Mouse (Mus musculus) thymus, adult 18-20 months (tissue): Measurements from ENCODE around the gene Tgm2.

Experiments
- DNase-seq, 2 experiments: peaks; one replicate each; pipeline ENCODE4 v3.0.0; 2022; ENCODE audit warnings: mixed read lengths in 2 of 2

The Tgm2 gene

DNA sequence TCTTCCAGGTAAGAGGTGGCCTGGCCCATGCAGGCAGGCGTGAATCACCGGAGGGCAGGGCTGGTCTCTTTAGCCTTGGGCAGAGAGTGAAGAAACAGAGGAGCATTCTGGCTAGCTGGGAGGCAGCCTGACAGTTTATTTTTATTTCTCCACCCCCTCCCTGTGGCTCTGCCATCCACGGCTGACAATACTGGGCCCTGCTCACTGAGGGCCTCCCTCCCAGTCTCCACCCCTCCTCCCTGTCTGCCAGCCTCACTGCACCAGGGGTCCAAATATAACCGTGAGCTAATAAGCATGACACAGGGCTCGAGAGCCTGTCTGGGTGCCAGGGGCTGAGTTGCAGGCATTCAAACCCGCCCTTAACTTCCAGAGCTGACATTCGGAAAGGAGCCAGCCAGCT, 6.6 kb downstream of the Tgm2 start:
- no peak for DNase-seq

DNA sequence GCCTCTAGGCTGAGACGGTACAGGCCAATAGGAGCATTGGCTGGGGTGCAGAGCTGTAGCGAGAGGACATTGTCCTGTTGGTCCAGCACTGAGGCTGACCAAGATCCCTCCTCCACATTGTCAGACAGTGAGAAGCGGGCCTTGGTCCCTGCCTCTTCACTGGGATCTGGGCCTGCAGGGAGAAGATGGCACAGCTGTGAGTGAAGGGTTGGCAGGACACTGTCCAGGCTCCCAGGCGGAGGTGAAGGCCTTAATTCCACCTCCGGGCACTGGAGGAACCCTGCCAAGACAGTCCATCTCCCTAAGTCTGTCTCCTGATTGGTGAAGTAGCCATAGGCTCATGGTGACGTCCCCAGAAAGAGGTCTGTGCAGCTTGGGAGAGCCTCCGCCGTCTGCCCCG, 7.5 kb downstream of the Tgm2 start:
- DNase-seq, result no peak

DNA sequence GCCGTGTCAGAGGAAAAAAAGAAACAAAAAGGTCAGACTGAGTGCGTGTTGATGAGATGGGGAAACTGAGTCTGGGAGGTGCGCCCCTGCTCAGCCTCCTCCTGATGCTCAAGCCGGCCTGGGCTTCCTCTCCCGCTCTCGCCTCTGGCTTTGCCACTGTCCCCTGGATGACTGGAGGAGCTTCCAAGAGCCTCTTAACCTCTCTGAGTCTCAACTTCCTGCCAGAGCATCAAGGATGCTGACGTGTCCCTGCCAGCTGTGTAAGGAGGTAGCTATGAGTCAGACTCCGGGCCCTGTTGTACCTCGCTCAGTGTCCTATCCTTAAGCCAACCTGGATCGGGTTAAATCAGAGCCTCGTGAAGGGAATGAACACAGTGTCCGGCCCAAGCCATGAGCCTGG, 8.5 kb downstream of the Tgm2 start:
- DNase-seq, result no peak

DNA sequence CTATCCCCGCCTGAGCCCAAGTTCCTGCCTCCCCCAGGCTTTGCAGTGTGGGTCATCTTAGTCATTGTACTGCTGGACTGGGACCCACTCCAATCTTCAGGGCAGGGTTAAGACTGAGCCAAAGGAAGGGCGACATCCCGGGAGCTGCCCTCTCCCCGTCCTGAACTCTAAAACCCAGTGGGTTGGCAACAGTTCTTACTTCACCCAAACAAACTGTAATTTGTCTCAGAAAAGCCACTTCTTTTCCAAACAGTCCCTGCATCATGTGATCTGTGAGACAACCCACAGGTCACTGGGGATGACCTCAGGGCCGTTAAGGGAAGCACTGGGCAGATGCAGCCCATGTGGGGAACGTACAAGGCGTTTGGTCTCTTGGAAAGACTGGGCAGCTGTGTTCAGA, 10.0 kb downstream of the Tgm2 start:
- DNase-seq, result no peak

DNA sequence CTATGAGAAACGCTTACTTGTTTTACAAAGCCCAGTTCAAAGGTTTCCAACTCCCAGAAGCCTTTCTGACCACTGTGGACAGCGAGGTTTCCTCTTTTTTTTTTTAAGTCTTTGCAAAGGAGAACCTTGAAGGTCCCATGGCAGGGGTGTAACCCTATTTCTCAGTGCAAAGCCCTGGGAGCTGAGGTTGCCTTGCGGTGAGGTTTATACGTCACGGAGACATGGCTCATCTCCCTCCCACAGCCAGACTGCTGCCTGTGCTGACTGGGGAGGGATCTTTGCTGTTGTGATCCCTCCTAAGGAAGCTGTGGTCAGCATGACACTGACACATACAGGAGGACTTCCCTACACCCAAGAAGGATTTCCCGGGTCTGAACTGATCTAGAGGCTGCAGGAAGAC, 13.2 kb downstream of the Tgm2 start:
- DNase-seq, result no peak

DNA sequence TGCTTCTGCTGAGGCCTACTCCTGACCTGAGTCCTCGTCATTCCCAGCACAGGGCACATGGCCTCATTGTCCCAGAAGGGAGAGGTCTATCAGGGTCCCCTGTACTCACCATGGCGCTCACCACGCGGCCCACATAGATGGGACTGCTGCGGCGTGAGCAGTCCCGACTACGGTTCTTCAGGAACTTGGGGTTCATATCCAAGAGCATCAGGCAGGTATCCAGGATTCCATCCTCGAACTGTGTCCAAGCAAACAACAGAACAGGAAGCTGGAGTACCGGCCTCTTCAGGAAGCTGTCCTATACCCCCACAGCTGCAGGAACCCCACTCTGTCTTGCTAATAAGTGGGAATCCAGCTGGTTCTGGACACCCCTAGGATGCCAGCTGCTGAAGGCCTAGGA, 13.9 kb downstream of the Tgm2 start:
- DNase-seq, result no peak

DNA sequence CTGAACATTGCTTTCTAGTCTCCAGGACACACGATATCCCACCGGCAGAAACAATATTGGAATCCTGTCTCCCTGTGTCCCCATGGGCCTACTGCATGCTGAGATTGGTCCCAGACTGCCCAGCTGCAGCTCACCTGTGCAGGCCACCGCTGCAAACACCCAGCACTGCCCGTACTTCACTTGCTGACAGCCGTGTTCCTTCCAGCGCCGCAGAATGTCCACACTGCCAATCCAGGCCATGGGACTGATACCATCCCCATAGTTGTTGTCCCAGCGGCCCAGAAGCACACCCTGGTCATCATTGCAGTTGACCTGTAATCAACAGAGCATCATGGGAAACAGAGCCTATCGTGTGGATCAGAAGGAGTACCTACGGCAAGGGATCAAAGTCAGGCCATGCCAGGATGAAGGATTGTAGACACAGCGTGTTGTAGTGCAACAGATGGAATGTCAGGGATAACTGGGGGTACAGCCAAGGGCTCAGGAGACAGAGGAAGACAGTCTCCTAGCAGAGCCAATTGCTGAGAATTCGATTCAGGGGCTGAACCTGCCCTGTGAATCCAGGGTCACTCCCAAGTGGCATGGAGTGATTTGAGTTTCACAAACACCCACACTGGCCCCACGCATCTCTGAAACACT, 14.9 kb downstream of the Tgm2 start:
- DNase-seq, result no peak

DNA sequence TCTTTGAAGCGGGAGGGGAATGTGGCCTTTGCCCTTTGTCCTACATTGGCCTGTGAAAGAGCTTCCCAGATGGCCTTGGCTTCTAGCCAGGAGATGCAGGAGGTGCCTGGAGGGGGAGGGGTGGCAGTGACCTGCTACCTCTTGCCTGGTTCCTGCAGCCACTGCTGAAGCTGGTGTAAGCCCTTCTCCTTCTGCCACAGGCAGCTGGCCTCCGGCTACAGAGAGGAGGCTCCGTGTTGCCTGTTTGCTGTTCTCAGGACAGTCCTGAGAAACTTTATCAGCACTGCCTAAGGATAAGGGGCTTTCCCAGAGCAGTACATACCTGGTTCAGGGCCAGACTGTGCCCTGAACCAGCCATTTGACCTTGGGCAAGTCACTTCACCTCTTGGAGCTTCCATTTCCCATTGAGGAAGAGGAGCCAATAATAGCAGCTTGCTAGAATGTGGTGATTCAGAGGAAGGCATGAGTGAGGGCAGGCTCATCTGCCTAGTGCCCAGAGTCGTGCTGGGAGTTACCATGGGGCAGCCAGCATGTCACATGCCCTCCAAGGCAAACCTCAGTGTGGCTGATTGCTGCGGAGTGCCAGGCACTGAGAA, 15.7 kb downstream of the Tgm2 start:
- DNase-seq, result no peak

DNA sequence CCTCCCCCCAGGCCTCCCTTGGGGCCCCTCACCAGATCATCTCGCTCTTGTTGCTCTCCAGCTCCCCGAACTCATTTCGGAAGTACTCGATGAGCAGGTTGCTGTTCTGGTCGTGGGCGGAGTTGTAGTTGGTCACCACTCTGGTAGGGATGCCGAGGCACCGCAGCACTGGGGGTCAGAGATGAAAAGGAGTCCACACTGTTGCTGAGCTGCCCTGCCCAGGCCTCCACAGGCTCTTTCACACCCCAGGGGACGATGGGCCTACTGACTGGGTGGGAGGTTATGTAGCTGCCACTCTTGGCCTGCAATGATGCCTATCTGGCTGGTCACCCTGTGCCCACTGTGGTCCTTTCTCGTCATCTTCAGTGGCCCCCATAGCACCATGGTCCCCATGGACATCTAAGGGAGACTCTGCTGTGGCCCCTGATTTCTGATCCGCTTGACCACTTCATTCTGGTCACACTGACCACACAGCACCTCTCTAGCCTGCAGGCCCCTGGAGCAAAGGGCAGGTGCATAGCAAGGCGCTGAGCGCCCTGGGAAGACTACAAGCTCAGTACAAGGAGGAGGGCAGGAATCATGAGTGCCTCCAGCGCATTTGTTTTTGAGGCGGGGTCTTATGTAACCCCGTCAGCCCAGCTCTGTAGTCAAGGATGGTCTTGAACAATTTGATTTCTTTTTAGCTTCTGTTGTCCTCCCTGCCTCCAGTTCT, 16.8 kb downstream of the Tgm2 start:
- no peak for DNase-seq

DNA sequence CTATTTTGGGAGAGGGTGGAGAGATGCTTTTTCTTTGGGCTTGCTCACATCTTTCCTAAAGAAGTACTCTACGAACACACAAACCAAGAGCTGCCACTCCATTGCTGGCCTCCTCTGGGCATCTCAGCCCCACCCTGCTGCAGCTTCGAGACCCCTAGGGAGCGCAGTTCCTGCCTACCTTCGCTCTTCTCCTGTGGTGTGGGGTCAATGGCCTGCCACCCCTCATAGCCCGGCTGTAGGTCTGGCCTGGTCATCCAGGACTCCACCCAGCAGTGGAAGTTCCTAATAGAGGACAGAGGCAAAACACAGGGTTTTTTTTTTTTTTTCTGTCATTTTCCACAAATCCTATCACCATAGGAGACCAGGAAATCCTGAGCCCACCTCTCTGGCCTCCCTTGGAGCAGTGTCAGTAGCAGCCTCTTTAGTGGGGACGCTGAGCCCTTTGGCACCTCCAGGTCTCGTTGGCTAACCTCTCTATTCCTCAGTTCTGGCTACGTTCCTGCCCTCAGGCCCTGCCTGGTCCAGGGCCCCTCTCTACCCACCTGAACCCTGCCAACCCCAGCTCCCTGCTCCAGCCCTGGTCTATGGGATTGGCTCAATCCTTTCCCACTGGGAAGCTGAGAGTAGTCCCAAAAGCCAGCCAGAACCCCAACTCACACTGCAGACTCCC, 17.6 kb downstream of the Tgm2 start:
- no peak for DNase-seq

DNA sequence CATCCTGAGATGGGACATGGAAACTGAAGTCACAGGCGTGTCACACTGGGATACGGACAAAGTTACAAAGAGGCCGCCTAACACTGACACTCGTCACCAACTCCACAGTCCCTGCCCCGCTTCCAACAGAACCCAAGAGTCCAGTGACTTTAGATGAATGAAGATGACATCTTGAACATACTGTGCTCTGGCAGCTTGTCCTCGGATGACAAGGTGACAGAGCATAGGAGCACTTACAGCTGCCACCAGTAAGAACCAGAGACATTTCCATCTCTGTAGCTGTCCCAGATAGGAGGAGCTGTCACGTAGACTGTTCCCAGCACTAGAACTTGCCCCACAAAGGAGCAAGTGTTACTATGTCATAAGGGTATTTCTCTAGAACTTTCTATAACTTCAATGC, 18.4 kb downstream of the Tgm2 start:
- DNase-seq, result no peak

DNA sequence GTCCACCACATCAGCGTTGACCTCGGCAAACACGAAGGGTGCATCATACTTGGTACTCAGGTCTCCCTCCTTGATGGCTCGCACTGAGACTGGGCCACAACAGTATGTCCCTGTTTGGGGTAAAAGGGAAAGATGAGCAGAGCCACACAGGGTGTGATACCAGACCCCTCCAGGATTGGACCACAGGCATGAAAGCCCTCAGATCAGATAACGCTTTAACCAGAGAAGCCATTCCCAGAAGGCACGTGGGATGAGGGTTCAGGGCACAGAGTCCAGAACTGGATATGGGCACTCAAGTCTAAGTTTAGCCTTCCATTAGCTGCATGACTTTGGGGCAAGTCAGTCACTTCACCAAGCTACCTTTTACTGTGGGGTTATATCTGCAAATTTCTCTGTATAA, 19.0 kb downstream of the Tgm2 start:
- DNase-seq, result no peak

DNA sequence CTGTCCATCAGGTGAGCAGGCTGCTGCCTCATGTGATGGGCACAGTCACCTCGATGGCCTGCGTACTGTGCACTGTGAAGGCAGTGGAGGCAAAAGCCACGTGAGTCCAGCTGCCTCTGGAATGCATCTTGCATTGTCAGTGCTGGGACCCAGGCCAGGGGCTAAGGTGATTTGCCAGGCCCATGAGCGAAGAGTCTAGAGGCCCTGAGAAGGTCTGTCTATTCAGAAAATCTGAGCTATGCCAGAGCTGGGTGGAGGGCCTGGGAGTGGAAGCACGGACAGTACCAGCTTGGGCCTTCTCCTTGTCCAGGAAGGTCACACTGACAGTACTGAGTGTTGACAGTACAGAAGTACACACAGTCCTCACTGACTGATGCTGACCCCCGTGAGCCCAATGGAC, 23.4 kb downstream of the Tgm2 start:
- no peak for DNase-seq

DNA sequence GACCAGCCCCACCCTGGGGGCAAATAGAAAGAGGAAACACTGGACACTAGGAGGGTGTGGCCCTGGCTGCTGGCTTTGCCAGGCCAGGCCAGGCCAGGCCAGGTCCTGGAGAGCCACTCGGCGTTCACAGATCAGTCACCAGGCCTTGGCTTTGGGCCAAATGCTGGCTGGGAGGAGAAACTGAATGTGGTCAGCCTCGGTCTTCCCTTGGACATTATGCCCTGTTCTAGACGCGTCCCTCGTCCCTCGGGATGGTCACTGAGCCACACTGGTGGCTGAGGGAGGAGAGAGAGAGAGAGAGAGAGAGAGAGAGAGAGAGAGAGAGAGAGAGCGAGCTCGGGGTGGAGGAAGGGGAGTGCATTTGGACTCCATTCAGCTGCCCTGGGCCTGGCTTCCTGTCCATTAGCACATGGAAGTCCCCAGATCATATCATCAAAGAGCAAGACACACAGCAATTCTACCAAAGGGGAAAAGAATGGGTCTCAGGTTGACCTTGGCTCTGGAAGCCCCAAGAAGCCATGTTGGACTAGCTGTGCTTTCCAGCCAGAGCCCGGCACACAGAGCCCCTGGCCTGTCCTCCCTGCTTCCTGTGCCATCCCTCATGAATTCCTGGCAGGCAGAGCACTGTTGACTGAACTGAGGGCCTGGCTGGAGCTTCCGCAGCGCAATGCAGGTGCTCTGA, 24.4 kb downstream of the Tgm2 start:
- DNase-seq, result no peak

DNA sequence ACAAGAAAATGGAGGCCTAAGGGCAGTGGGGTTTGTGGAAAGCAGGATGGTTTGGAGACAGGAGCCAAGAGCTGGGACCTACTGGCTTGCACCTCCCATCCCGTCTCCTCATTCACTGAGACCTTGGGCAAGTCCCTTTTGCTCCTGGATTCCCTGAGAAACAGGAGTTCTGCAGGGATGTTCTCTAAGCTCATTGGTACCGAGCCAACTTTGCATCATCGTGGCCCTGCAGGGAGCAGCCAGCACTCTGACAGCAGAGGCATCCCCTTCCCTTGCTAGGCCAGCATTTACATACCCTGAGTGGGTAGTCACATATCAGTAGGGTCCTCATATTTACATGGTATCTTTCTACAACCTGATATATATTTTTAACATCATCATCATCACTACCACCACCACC, 25.4 kb downstream of the Tgm2 start:
- DNase-seq, result no peak

DNA sequence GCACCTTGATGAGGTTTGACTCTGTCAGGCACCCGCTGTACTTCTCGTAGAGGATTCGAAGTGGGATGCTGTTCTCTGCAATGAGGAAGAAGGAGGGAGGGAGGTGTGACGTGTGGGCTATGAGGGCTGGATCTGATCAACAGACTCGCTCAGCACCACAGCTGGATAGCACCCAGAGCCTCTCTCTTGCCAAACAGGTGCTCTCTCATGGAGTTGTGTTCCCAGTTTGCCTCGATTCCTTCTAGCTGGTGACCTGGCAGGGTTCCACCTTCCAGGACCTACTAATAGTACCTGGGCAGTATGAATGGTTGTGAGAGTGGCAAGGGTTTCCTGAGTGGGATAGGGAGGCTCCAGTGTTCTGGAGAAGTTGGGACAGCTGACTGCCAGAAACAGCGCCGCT, 26.0 kb downstream of the Tgm2 start:
- no peak for DNase-seq

DNA sequence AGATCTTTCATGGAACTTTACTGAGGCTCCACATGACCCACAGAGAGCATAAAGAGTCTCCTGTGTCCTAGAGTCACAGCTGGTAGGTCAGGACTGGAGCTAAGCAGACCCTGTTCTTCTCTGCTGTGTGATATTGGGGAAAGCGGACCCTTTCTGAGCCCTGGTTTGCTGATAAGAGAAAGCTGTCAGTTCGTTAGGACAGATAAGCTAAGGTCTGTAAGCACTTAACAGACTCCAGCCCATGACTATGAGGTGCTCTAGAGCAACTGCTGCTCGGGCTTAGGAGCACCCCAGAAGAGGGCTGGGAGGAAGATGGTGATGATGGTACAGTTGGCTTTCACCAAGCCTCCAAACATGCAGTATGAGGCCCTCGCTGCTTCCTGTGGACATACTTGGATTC, 27.1 kb downstream of the Tgm2 start:
- no peak for DNase-seq

DNA sequence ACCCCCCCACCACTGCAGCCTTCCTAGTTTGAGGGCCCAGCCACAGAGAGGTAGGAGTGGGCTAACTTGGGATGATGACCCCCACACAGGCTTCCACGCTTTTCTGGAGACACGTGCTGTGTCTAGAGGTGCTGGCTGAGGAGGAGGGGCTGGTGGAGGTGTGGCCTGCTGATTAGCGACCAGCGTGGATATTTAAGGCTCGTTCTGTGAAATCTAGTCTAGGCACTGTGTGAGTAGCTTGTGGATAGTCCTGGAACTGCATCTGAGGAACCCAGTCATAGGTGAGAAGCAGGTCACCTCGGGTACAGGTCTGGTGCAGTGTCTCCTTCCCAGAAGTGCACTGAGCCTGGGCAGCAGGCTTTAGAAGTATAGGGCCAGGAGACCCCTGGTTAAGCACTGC, 29.6 kb downstream of the Tgm2 start:
- DNase-seq, result no peak

DNA sequence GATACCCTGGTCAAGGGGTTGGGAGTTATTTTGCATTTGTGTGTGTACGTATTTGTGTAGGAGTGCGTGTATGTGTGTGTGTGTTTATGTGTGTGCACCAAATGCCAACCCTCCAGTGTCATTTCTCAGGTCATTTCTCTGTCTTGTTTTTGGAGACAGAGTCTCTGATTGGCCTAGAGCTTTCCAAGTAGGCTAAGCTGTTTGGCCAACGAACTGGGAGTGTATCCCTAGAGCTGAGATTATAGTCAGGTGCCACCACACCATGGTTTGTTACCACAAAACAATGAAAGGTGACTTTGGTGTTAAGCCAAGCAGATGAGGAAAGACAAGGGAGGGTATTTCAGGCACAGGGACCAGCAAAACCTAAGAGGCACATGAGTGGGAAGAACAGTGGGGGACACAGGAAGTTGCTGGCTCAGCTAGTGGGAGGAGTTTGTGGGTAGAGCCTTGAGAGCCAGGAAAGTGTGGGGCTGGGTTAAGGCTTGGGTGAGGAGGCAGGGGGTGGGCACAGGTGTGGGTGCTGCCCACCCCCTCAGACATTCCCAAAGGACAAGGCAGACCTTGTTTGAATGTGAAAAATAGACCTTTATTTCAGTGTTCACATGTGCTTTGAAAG, 30.3 kb downstream of the Tgm2 start:
- no peak for DNase-seq

DNA sequence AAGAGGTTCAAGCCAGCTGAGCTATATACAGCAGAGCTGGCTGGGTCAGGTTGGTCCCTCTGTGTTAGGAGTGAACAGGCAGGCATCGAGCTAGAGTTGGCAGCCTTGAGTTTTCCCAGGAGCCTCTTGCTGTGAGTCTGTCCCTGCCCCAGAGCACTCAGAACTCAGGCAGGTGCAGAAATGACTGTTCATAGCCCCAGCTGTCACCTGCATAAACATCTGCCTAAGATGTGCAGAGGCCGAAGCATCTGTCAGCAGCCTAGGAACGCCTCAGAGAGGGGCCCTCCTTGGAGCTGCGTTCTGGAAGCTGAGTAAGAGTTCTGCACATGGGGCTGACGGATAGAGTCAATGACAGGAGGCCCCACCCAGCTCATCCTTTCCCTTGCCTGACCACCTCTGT, 31.3 kb downstream of the Tgm2 start:
- DNase-seq, result no peak

DNA sequence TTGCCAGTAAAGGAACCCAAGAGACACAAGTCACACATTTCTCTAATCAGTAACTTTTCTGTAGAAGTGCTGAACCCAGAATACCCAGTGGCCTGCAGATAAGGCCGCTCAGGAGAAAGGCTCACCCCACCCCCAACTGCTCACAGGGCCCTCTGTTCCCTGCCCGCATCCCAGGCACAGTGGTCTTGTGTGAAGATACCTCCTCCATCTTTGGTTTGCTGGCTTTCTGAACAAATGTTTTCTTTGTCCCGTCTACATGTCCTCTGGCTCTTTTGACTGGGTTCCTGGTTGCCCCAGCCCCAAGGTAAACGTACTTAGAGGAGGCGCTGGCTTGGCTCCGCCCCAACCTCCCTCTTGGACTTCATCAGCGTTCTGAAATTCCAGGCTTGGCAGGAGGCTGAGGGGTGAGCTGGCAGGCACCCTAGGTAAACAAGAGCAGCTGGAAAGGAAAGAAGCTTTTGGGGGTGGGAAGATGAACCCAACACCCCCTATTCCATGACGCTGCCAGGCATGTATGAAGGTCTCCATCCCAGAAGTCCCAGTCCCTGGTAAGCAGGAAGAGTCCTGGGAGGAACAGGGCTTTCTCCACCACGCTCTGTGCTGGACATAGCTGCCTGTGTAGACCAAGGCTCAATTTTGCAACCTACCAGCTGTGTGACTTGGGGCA, 32.5 kb downstream of the Tgm2 start:
- no peak for DNase-seq

DNA sequence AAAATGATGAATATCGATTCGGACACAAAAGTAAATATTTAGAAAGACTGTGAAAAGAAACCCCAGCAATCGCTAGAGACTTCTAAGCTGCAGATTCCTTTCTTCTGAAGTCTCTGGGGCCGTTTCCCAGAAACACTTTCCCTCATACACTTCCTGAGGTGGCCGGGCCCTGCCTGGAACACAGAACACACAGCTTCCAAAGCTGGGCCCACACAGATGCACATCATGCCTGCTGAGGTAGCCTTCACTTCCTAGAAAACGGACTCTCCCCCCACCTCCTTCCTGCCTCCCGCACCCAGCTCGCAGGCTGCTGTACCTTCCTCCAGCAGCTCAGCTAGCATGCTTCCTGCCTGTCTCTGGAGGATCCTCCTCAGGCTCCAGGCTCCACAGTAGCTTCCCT, 36.7 kb downstream of the Tgm2 start:
- no peak for DNase-seq
